Mouse (Mus musculus): ENCODE data around the gene Gm12355.

Gm12355 gene

GRCm38 (mm10) chr11:98582030-98582388, 43.5 kb downstream of the Gm12355 start:
- DNase-seq (ENCODE audit: low spot score in 2 of 2): no peak

- no peak for DNase-seq (ENCODE audit: low spot score in 2 of 2)
These were observed 44.0 kb downstream of the Gm12355 start for GRCm38 (mm10) chr11:98581286-98582029.

GRCm38 (mm10) chr11:98580301-98581121, 45.0 kb downstream of the Gm12355 start:
- DNase-seq (ENCODE audit: low spot score in 2 of 2): no peak

- no peak for DNase-seq (ENCODE audit: low spot score in 2 of 2)
These were observed 47.7 kb downstream of the Gm12355 start for GRCm38 (mm10) chr11:98577776-98578175.

Data from right cerebral cortex, adult 2 months (tissue).